Mouse (Mus musculus) spleen, adult 2 months (tissue): ENCODE measurements around the gene Snrnp48. TPM values are rescaled to one million over a fixed set of nuclear protein-coding genes. Genes with fewer than 3 reads are reported as not detected.

Experiments used
- DNase-seq, 2 experiments: peaks; one replicate each; pipeline versions ENCODE4 v3.0.0 to v3.0.0-alpha.2; 2012 to 2021; ENCODE audit warnings: low spot score in 2 of 2, low read depth in 1 of 2
- H3K27ac ChIP-seq: fragments of 200-500 bp; 2 replicates; pipeline ENCODE4 v1.5.1; 2012; ENCODE audit warnings: low read length, inconsistent platforms; ENCODE audit not compliant: insufficient read depth
- H3K27me3 ChIP-seq: fragments of 200-500 bp; 2 replicates; pipeline ENCODE4 v1.6.1; 2012; ENCODE audit warnings: mild to moderate bottlenecking, moderate library complexity, low read length, inconsistent platforms; ENCODE audit not compliant: control insufficient read depth, insufficient read depth
- H3K36me3 ChIP-seq: fragments of 200-500 bp; 2 replicates; pipeline ENCODE4 v1.6.1; 2012; ENCODE audit warnings: mild to moderate bottlenecking, low read length, inconsistent platforms; ENCODE audit not compliant: control insufficient read depth, insufficient read depth
- H3K4me1 ChIP-seq: fragments of 200-500 bp; 2 replicates; pipeline ENCODE4 v1.6.1; 2011; ENCODE audit warnings: inconsistent platforms; ENCODE audit not compliant: control insufficient read depth, insufficient read depth, insufficient read length
- H3K4me3 ChIP-seq: fragments of 200-500 bp; 2 replicates; pipeline ENCODE4 v1.5.1; 2011; ENCODE audit warnings: mild to moderate bottlenecking, inconsistent platforms; ENCODE audit not compliant: insufficient read depth, insufficient read length; ENCODE audit errors: extremely low read depth
- CTCF ChIP-seq: fragments of 200-500 bp; IDR thresholded peaks from 2 replicates; pipeline ENCODE4 v1.5.1; 2011; ENCODE audit warnings: mild to moderate bottlenecking, inconsistent platforms; ENCODE audit not compliant: insufficient read depth, insufficient read length, insufficient replicate concordance; ENCODE audit errors: extremely low read depth
- POLR2A ChIP-seq: fragments of 200-500 bp; IDR thresholded peaks from 2 replicates; pipeline ENCODE4 v1.6.1; 2011; ENCODE audit warnings: low read depth, low read length, inconsistent platforms
- WGBS: fragments of 180-500 bp; shearing (Covaris S2); methylation state at CpG from one replicate; pipeline ENCODE4 v1.1.7; 2018; 5-methylcytosine and 5-hydroxymethylcytosine counted together
- polyA plus RNA-seq: library from polyadenylated mRNA; depleted of rRNA; stranded (reverse); fragments of >200 nt; gene quantifications from 2 replicates; pipeline ENCODE4 v1.2.3, GENCODE M21; 2012

The Snrnp48 gene
- polyA plus RNA-seq, 1 experiment = 23.7 TPM

GRCm38 (mm10) chr13:38170707-38171144 lies 34.0 kb upstream of the Snrnp48 start:
- no peak overlapping the region for H3K27ac ChIP-seq
- WGBS = 75% methylated on average over 4 of the region's 4 CpGs
- no peak for TF ChIP-seq CTCF
- TF ChIP-seq POLR2A = no peak
- no peaks in the 10 kb centered on the region for H3K4me1 ChIP-seq
- no peak for DNase-seq
- no peaks in the 10 kb centered on the region for H3K36me3 ChIP-seq
- no peak overlapping the region for H3K4me3 ChIP-seq
- H3K27me3 ChIP-seq = no peaks in the 10 kb centered on the region

GRCm38 (mm10) chr13:38193406-38193805 lies 11.3 kb upstream of the Snrnp48 start:
- Histone ChIP-seq H3K36me3 (no peaks in the 10 kb centered on the region), H3K4me3 (no peak overlapping the region)

GRCm38 (mm10) chr13:38201413-38201812 lies 3.3 kb upstream of the Snrnp48 start:
- DNase-seq = no peak
- Histone ChIP-seq H3K4me1 (no peaks in the 10 kb centered on the region), H3K27me3 (no peaks in the 10 kb centered on the region), H3K27ac (no peak overlapping the region), H3K36me3 (no peaks in the 10 kb centered on the region), H3K4me3 (no peak overlapping the region)
- TF ChIP-seq POLR2A = no peak
- no peak for TF ChIP-seq CTCF
- WGBS = 73% methylated on average over 6 of the region's 6 CpGs

More at GRCm38 (mm10) chr13:38193406-38193805, 11.3 kb upstream of the Snrnp48 start:
- Histone ChIP-seq H3K27me3 (no peaks in the 10 kb centered on the region), H3K27ac (no peak overlapping the region), H3K4me1 (no peaks in the 10 kb centered on the region)
- 88% methylated on average over 10 of the region's 10 CpGs for WGBS
- DNase-seq = no peak
- no peak for TF ChIP-seq POLR2A
- TF ChIP-seq CTCF = no peak

GRCm38 (mm10) chr13:38204171-38204570 lies 567 bp upstream of the Snrnp48 start:
- Histone ChIP-seq H3K4me1 (no peaks in the 10 kb centered on the region), H3K4me3 (no peak overlapping the region), H3K27me3 (no peaks in the 10 kb centered on the region), H3K36me3 (no peaks in the 10 kb centered on the region), H3K27ac (no peak overlapping the region)
- no peak for TF ChIP-seq POLR2A
- TF ChIP-seq CTCF = no peak
- 52% methylated on average over 4 of the region's 4 CpGs for WGBS
- no peak for DNase-seq

- no peak overlapping the region for H3K27ac ChIP-seq
- H3K36me3 ChIP-seq = peaks cover 19% of the 10 kb centered on the region
- H3K27me3 ChIP-seq = no peaks in the 10 kb centered on the region
- DNase-seq = no peak
- H3K4me1 ChIP-seq = no peaks in the 10 kb centered on the region
- H3K4me3 ChIP-seq = no peak overlapping the region
- TF ChIP-seq CTCF (no peak), POLR2A (no peak)
- WGBS = 81% methylated on average over 5 of the region's 5 CpGs
Measured at GRCm38 (mm10) chr13:38211122-38211521, 6.4 kb downstream of the Snrnp48 start.

GRCm38 (mm10) chr13:38218686-38219085 lies 13.9 kb downstream of the Snrnp48 start:
- Histone ChIP-seq H3K4me1 (no peaks in the 10 kb centered on the region), H3K27ac (no peak overlapping the region), H3K27me3 (no peaks in the 10 kb centered on the region), H3K36me3 (peaks cover 56% of the 10 kb centered on the region), H3K4me3 (no peak overlapping the region)
- 96% methylated on average over 3 of the region's 3 CpGs for WGBS
- DNase-seq = no peak
- TF ChIP-seq POLR2A (no peak), CTCF (no peak)

- H3K27me3 ChIP-seq = no peaks in the 10 kb centered on the region
- no peak overlapping the region for H3K27ac ChIP-seq
- H3K36me3 ChIP-seq = peaks cover 62% of the 10 kb centered on the region
- H3K4me3 ChIP-seq = no peak overlapping the region
- no peaks in the 10 kb centered on the region for H3K4me1 ChIP-seq
- TF ChIP-seq POLR2A (no peak), CTCF (no peak)
- no peak for DNase-seq
- WGBS = 96% methylated on average over 6 of the region's 6 CpGs
Measured at GRCm38 (mm10) chr13:38220331-38220730, 15.6 kb downstream of the Snrnp48 start.
